Mouse (Mus musculus) liver, embryonic 11.5 days (tissue): ENCODE data around the gene Ago4. TPM values are rescaled to one million over a fixed set of nuclear protein-coding genes. Genes with fewer than 3 reads are reported as not detected.

Experiments
- ATAC-seq: fragments of 200-750 bp; cut with Nextera tagmentation; replicated peaks from 2 replicates; pipeline ENCODE4 v1.8.0; 2017; ENCODE audit warnings: moderate number of reproducible peaks, mild to moderate bottlenecking, moderate TSS enrichment, moderate library complexity; ENCODE audit not compliant: low FRiP score
- DNase-seq: peaks from one replicate; pipeline ENCODE4 v3.0.0-alpha.2; 2017; ENCODE audit warnings: low spot score
- H3K27ac ChIP-seq: fragments of 300-500 bp; sonication (generic); 2 replicates; pipeline ENCODE4 v1.5.1; 2014; ENCODE audit warnings: mild to moderate bottlenecking, low read depth, low read length, control low read depth
- H3K27me3 ChIP-seq: fragments of 300-500 bp; sonication (generic); replicated peaks from 2 replicates; pipeline ENCODE4 v1.6.1; 2014; ENCODE audit warnings: low read length, mixed read lengths; ENCODE audit not compliant: control insufficient read depth, insufficient read depth
- H3K36me3 ChIP-seq: fragments of 300-500 bp; sonication (generic); 2 replicates; pipeline ENCODE4 v1.6.1; 2014; ENCODE audit warnings: mild to moderate bottlenecking, low read length, moderate library complexity, mixed read lengths; ENCODE audit not compliant: control insufficient read depth, insufficient read depth
- H3K4me1 ChIP-seq: fragments of 300-500 bp; sonication (generic); replicated peaks from 2 replicates; pipeline ENCODE4 v1.6.1; 2014; ENCODE audit warnings: low read length, mixed read lengths; ENCODE audit not compliant: control insufficient read depth, insufficient read depth
- H3K4me2 ChIP-seq: fragments of 300-500 bp; sonication (generic); 2 replicates; pipeline ENCODE4 v1.6.1; 2014; ENCODE audit warnings: mild to moderate bottlenecking, control low read depth, moderate library complexity
- H3K4me3 ChIP-seq: fragments of 300-500 bp; sonication (generic); 2 replicates; pipeline ENCODE4 v1.5.1; 2014; ENCODE audit warnings: low read depth, low read length, control low read depth
- H3K9ac ChIP-seq: fragments of 300-500 bp; sonication (generic); 2 replicates; pipeline ENCODE4 v1.6.1; 2014; ENCODE audit warnings: low read depth, low read length, control low read depth
- H3K9me3 ChIP-seq: fragments of 300-500 bp; sonication (generic); 2 replicates; pipeline ENCODE4 v1.6.1; 2016; ENCODE audit warnings: low read length, inconsistent platforms, mixed read lengths; ENCODE audit not compliant: control insufficient read depth
- WGBS: fragments of 180-500 bp; shearing (Covaris S2); extraction: QIAGEN DNeasy Blood & Tissue Kit; methylation state at CpG from one replicate; pipeline ENCODE4 v1.1.7; 2014; 5-methylcytosine and 5-hydroxymethylcytosine counted together
- microRNA-seq: library from miRNA; unstranded; fragments of <30 nt; microRNA quantifications from one replicate; pipeline ENCODE4, GENCODE M21; 2017; ENCODE audit warnings: borderline number of aligned reads
- polyA plus RNA-seq: library from polyadenylated mRNA; unstranded; fragments of >200 nt; fragmentation: Nextera tagmentation; extraction: Ambion mirVana; gene quantifications from 2 replicates; pipeline ENCODE4 v1.2.1, GENCODE M21; 2014

The Ago4 gene
- polyA plus RNA-seq, 1 experiment from 2014 or later: 0.30 TPM

GRCm38 (mm10) chr4:126464189-126464891, 68.9 kb downstream of the Ago4 start:
- H3K4me3 ChIP-seq: no peak overlapping the region
- no peak for ATAC-seq

DNA sequence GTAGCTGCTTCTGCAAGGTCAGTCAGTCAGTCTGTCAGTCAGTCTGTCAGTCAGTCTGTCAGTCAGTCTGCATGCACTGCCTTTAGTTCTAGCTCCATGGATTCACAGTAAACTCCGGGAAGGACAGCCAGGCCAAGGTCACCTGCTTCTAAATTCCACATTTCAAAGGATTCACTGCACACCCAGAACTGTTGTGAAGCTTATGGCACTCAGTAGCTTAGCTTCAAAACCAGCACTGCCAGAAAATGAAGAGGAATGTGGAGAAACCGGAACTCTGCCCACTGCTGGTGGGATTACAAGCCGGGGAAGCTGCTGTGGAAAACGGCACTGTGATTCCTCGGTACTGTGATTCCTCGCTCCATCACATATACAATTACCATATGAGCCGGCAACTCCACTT, 77.8 kb downstream of the Ago4 start:
- Histone ChIP-seq H3K4me1 (no peaks in the 10 kb centered on the region), H3K36me3 (peaks cover 32% of the 10 kb centered on the region), H3K27ac (no peak overlapping the region), H3K27me3 (no peaks in the 10 kb centered on the region), H3K4me2 (no peak overlapping the region), H3K4me3 (no peak overlapping the region), H3K9ac (no peak overlapping the region), H3K9me3 (no peaks in the 10 kb centered on the region)
- 90% methylated on average over 7 of the region's 7 CpGs for WGBS
- DNase-seq (no peak), ATAC-seq (no peak)

More at GRCm38 (mm10) chr4:126464189-126464891, 68.9 kb downstream of the Ago4 start:
- no peak for DNase-seq
- Histone ChIP-seq H3K27ac (no peak overlapping the region), H3K4me2 (no peak overlapping the region), H3K9me3 (no peaks in the 10 kb centered on the region), H3K36me3 (no peaks in the 10 kb centered on the region), H3K27me3 (no peaks in the 10 kb centered on the region), H3K4me1 (peaks cover 27% of the 10 kb centered on the region), H3K9ac (no peak overlapping the region)
- 39% methylated on average over 4 of the region's 4 CpGs for WGBS

DNA sequence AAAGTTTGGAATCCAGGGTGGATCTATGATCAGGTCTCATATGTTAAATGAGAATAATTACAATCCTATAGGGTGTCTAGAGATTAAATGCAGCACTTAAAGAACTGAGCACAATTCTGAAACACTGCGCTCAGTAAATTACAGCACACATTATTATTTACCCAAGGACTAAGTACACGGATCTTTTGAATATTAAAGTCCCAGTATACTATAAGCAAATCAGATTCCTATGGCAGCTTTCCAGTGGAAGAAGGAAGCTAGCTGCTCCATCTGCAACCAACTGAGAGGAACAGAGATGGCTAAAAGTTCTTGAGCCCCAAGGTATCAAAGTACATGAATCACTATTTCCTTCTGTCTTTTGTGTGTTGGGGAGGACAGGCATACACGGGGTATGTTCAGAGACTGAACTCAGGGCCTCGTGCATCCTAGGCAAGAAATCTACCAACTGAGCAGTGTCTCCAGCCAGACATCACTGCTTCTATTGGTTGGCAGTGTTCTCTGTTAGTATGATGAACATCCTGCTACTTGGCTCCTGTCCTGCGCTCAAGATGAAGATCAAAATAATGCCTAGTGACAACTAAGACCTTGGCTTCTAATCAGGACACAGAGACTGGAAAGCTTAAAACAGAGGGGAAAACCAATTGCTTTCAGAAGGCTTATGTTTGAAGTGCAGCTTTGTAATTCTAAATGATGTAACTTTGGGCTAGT, 78.6 kb downstream of the Ago4 start:
- WGBS: 89% methylated on average over 5 of the region's 5 CpGs
- DNase-seq (no peak), ATAC-seq (no peak)
- no peak overlapping the region for H3K4me2 ChIP-seq
- H3K9me3 ChIP-seq: no peaks in the 10 kb centered on the region
- H3K9ac ChIP-seq: no peak overlapping the region
- H3K4me1 ChIP-seq: no peaks in the 10 kb centered on the region
- no peak overlapping the region for H3K4me3 ChIP-seq
- H3K27me3 ChIP-seq: no peaks in the 10 kb centered on the region
- H3K27ac ChIP-seq: no peak overlapping the region
- H3K36me3 ChIP-seq: peaks cover 33% of the 10 kb centered on the region

DNA sequence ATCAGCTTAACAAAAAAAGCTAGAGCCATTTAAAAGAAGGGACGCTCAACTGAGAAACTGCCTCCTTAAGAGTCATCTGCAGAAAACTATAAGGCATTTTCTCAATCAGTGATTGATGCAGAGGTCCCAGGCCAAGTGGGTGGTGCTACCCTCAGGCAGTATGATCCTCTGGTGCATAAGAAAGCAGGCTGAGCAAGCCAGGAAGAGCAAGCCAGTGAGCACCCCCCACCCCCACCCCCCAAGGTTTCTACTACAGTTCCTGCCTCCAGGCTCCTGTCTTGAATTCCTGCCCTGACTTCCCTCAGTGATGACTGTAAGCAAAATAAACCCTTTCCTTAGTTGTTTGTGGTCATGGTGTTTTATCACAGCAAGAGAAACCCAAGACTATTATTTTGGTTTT, 83.0 kb downstream of the Ago4 start:
- H3K4me3 ChIP-seq: no peak overlapping the region
- WGBS: 92% methylated on average over 1 of the region's 1 CpGs
- no peak overlapping the region for H3K27ac ChIP-seq
- no peak overlapping the region for H3K9ac ChIP-seq
- H3K27me3 ChIP-seq: no peaks in the 10 kb centered on the region
- DNase-seq (no peak), ATAC-seq (no peak)
- no peaks in the 10 kb centered on the region for H3K4me1 ChIP-seq
- no peak overlapping the region for H3K4me2 ChIP-seq
- H3K36me3 ChIP-seq: peaks cover 31% of the 10 kb centered on the region
- H3K9me3 ChIP-seq: no peaks in the 10 kb centered on the region

DNA sequence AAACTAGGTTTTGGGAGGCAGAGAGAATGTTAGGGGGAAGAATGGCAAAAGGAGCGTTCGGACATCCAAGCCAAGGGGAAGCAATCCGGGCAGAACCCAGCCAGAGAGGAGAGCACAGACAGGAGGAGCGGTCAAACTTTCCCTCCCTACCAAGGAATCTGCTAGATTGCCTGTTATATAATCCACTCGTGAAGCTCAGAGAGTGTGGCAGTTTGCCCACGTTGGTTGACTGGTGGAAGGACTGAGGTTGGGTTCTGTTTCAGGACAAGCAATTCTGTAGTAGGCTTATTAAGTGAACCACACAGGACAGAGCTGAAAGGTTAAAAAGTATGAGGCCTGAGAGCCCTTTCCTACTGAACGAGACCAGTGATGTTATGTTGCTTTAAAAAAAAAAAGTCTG, 86.1 kb downstream of the Ago4 start:
- WGBS: 84% methylated on average over 7 of the region's 7 CpGs
- Histone ChIP-seq H3K9ac (no peak overlapping the region), H3K36me3 (peaks cover 22% of the 10 kb centered on the region), H3K27ac (no peak overlapping the region), H3K27me3 (no peaks in the 10 kb centered on the region), H3K4me1 (no peaks in the 10 kb centered on the region), H3K9me3 (no peaks in the 10 kb centered on the region), H3K4me2 (no peak overlapping the region), H3K4me3 (no peak overlapping the region)
- no peak for DNase-seq
- no peak for ATAC-seq

GRCm38 (mm10) chr4:126444528-126444927, 88.7 kb downstream of the Ago4 start:
- Histone ChIP-seq H3K9ac (no peak overlapping the region), H3K9me3 (no peaks in the 10 kb centered on the region), H3K27me3 (no peaks in the 10 kb centered on the region), H3K4me2 (no peak overlapping the region), H3K4me1 (no peaks in the 10 kb centered on the region), H3K4me3 (no peak overlapping the region), H3K36me3 (peaks cover 33% of the 10 kb centered on the region), H3K27ac (no peak overlapping the region)
- WGBS: 67% methylated on average over 3 of the region's 3 CpGs
- ATAC-seq: no peak
- no peak for DNase-seq

Small RNA genes lying within 50 kb of the gene (microRNA-seq; reads per million reads assigned to microRNA genes)
- not detected for gene Mir7119

Other genes starting within 250 kb of the Ago4 start
- gene Col8a2, start 246.7 kb downstream of the Ago4 start, polyA plus RNA-seq: 1.9 and 2.2 TPM in 2 replicates
- gene Adprhl2, start 211.8 kb downstream of the Ago4 start, polyA plus RNA-seq: 53.5 and 62.2 TPM in 2 replicates
- 0.71 and 1.7 TPM in 2 replicates for gene Tekt2, start 207.8 kb downstream of the Ago4 start, polyA plus RNA-seq
- gene Ago3, start 103.9 kb downstream of the Ago4 start, polyA plus RNA-seq: 9.2 and 15.2 TPM in 2 replicates
- gene Ago1, start 64.9 kb downstream of the Ago4 start, polyA plus RNA-seq: 4.1 and 4.9 TPM in 2 replicates
- 43.5 and 51.6 TPM in 2 replicates for gene Clspn, start 23.5 kb upstream of the Ago4 start, polyA plus RNA-seq
- gene 5730409E04Rik, start 76.3 kb upstream of the Ago4 start, polyA plus RNA-seq: 0.40 and 0.71 TPM in 2 replicates
- 535 and 555 TPM in 2 replicates for gene Psmb2, start 144.2 kb upstream of the Ago4 start, polyA plus RNA-seq
- gene Tfap2e, start 202.8 kb upstream of the Ago4 start, polyA plus RNA-seq: not detected in 2 replicates
- 25.0 and 27.2 TPM in 2 replicates for gene Ncdn, start 220.0 kb upstream of the Ago4 start, polyA plus RNA-seq
- 18.7 and 19.3 TPM in 2 replicates for gene AU040320, start 220.1 kb upstream of the Ago4 start, polyA plus RNA-seq